Mouse (Mus musculus): ENCODE measurements around the gene Oxct2b.
"Not testable (repeated sequence)": the region's sequence is repeated elsewhere in the genome, so short reads cannot be mapped to it uniquely, and the experiment has no call there.

Gene Oxct2b

DNA sequence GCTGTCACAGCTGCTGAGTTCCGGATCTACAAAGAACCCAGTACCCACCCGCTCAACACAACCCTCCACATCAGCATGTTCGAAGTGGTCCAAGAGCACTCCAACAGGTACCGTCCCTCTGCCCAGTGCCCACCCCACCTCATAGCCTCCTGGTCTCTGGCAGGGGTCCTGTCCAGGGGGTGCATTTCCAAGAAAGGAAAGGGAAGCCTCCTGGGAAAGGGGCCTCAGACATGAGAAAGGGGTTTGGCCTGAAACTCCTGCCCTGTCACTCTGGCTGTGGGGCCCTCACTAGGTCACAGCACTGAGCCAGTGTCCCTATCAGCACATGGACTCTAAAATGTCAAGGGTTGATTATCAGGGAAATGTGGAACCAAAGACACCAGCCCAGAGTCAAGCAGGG is 1.4 kb upstream of the Oxct2b start:
- not testable (repeated sequence) for DNase-seq (ENCODE audit: low spot score)

GRCm38 (mm10) chr4:123116640-123117039 is 574 bp downstream of the Oxct2b start:
- DNase-seq (ENCODE audit: low spot score) = not testable (repeated sequence)

GRCm38 (mm10) chr4:123121286-123121685 is 5.2 kb downstream of the Oxct2b start:
- DNase-seq (ENCODE audit: low spot score) = no peak

- no peak for DNase-seq (ENCODE audit: low spot score)
Measured at GRCm38 (mm10) chr4:123126626-123127025, 10.6 kb downstream of the Oxct2b start.

GRCm38 (mm10) chr4:123127051-123127450 is 11.0 kb downstream of the Oxct2b start:
- DNase-seq (ENCODE audit: low spot score) = no peak

- no peak for DNase-seq (ENCODE audit: low spot score)
Measured at GRCm38 (mm10) chr4:123137551-123137950, 21.5 kb downstream of the Oxct2b start.

DNA sequence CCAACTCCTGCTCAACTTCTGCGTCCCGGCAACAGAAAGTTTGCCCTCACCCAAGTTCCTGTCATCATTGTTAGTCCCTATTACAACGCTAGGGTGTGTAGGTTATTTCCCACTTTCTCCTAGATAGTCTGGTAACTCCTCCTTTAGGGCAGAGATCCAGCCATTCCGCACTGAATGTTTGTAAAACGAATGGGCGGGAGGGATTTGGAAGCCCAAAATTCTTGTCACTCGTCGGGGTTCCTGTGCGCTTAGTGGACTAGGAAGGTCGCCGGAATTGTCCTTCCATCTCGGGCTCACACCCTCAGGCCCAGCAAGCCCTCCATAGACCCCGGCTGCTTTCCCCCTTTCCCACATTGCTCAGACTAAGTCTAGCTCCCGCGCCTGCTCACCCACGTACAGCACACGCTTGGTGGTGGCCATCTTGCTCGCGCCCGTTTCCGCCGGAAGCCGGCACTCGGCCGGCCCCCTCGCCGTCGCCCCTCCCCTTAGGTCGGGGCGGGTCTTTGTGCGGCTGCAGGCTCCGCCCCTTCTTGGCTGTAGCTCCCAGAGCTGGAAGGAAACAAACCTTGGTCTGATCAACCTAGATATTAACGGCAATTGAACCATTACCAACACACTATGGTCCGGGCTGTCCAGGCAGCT is 23.6 kb downstream of the Oxct2b start, which contains the start of gene Ppie:
Gene Ppie, minus strand, starts transcription at position 439 of the 642 bp plus-strand sequence.
- no peak for DNase-seq (ENCODE audit: low spot score)

DNA sequence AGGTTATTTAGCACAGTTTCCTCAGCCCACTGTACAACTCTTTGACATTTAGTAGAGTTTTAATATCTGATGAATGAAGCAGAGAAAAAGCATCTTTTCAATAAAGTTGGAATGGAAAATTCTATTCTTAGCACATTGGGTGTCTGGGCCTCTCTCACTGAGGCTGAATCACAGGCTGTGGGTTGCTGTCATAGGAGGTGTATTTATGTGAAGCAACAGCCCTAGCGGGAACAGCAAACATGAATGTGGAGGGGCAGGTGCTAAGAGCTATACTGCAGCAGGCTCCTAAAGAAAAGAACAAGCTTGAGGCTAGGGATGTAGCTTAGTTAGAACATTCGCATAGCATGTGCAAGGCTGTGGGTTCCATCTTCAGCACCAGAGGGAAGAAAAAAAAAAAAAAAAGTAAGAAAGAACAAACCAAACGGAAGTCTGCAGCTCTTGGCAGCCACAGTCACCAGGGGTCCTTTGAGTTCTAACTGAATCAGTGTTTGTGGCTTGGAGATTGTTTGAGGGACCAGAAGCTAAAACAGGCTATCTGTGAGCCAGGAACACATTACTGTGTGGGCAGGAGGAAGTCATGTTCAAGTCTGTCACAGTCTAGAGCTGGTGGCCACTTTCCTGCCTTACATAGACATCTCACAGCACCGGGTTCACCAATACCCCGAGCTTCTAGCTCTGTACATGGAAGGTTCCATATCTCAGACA is 31.5 kb downstream of the Oxct2b start:
- DNase-seq (ENCODE audit: low spot score) = no peak

GRCm38 (mm10) chr4:123152003-123152402 is 35.9 kb downstream of the Oxct2b start:
- DNase-seq (ENCODE audit: low spot score) = no peak

DNA sequence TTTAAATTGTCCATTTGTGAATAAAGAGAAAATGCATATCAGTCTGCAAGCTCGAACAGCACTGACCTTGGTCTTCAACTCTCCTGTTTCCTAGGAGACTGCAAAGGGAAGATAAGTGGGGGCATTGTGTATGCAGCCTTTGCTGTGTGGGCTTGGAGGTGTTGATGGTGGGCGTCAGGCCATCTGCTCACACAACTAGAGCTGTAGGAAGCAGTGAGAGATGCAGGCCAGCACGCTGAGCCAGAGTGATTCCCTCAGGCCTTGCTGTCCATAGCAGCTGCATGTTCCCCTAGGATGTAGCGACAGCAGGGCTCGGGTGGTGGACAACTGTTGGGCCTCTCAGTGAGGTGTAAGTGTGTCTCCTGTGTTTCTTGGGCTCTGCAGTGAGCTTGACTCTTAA is 36.9 kb downstream of the Oxct2b start:
- no peak for DNase-seq (ENCODE audit: low spot score)

GRCm38 (mm10) chr4:123155004-123155403 is 38.9 kb downstream of the Oxct2b start:
- DNase-seq (ENCODE audit: low spot score) = no peak

DNA sequence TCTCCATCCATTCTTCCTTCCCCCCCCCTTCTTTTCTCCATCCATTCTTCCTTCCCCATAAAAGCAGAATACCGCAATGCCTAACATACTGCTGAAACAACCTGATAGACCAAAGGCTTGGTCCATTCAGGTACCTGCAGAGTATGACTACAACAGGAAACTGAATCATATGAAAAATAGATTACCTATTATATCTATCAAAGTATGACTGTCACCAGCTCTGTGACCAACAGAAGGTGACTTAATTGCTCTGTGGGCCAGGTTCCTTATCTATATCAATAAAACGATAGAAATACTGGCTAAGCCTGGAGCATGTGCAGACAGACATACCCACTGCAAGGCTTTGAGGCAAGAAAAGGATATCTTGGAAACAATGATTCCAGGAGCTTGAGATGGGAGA is 39.4 kb downstream of the Oxct2b start:
- no peak for DNase-seq (ENCODE audit: low spot score)

- no peak for DNase-seq (ENCODE audit: low spot score)
Measured at GRCm38 (mm10) chr4:123155840-123156239, 39.8 kb downstream of the Oxct2b start.

- no peak for DNase-seq (ENCODE audit: low spot score)
Measured at GRCm38 (mm10) chr4:123160571-123160970, 44.5 kb downstream of the Oxct2b start.

GRCm38 (mm10) chr4:123161251-123161650 is 45.2 kb downstream of the Oxct2b start:
- DNase-seq (ENCODE audit: low spot score) = not testable (repeated sequence)

GRCm38 (mm10) chr4:123162305-123162917 is 46.3 kb downstream of the Oxct2b start:
- no peak for DNase-seq (ENCODE audit: low spot score)

DNA sequence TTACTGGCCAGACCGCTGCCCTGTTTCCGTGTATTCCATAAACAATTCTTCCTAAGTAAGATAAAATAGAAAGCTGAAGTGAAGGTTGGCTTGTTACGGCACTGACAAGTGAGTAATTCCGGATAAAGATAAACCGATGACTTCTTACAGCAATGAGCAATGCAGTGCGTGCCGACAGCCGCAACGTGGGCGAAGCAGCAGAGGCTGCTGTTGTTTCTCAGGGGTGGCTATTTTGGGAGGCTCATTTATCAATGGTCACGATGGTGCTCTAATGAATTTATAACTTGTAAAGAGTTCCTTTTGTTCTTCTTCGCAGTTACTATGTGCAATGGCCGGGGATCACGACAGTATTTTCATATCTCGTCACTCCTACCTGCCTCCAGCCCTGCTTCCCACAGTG is 48.1 kb downstream of the Oxct2b start:
- no peak for DNase-seq (ENCODE audit: low spot score)
